Mouse (Mus musculus) lung, adult 2 months (tissue): ENCODE results near the gene Zscan12.

Experiments
- CTCF ChIP-seq: fragments of 200-500 bp; IDR thresholded peaks from 2 replicates; pipeline ENCODE4 v1.5.1; 2011; ENCODE audit warnings: mild to moderate bottlenecking, low read length, control low read depth; ENCODE audit not compliant: insufficient read depth
- POLR2A ChIP-seq: fragments of 200-500 bp; IDR thresholded peaks from 2 replicates; pipeline ENCODE4 v1.6.1; 2011; ENCODE audit warnings: low read depth, mild to moderate bottlenecking, control low read depth, low read length, borderline replicate concordance; ENCODE audit errors: extremely low read depth

DNA sequence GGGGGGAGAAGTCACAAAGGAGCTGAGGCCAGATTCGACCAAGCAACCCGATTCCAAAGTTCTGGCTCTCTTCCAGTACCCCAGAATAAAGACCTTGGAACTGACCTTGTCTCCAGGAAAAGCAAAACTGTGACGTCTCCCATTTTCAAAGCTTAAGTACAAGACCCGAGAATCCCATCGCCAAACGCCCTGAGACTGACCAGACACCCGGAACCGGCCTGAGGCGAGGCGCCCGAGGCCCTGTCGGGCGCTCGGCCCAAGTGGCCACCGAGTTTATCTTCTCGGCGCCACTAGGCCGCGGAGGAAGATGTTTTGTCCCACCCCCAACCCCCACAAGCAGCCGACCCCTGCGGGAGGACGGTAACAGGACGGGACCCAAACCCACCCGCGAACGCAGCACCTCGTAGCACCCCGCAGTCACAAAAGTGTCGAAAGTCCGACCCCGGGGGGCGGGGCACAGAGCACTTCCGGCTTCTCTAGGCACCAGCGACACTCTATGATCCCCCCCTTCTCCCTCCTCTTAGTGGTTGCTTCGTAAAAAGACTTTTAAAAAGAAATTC lies 39.7 kb downstream of the Zscan12 start, which contains the start of gene Zkscan3:
- peak; percentile 80; the same call in 1 of the 2 replicates for TF ChIP-seq POLR2A
- no peak for TF ChIP-seq CTCF
